Mouse (Mus musculus): ENCODE measurements around the gene Clec4b2.
"Not testable (repeated sequence)": the region's sequence is repeated elsewhere in the genome, so short reads cannot be mapped to it uniquely, and the experiment has no call there.

- TF ChIP-seq CTCF (IDR thresholded peaks at IDR 0.05; ENCODE audit: low read depth); EP300 (optimal IDR thresholded peaks at IDR 0.05): not testable (repeated sequence)
Measured at GRCm38 (mm10) chr6:123208077-123208439, 35.4 kb downstream of the Clec4b2 start.

Measured in stomach, postnatal 0 days (tissue).